Mouse (Mus musculus): ENCODE data around the gene Pex5l.

GRCm38 (mm10) chr3:33143592-33143991, 545 bp upstream of the Pex5l start:
- TF ChIP-seq POLR2A (IDR thresholded peaks at IDR 0.05; ENCODE audit: extremely low read depth, insufficient read depth, low read length), result no peak
- TF ChIP-seq CTCF (IDR thresholded peaks at IDR 0.05; ENCODE audit: extremely low read depth, insufficient read depth, low read length), result no peak

Measured in cortical plate, adult 2 months (tissue).